Mouse (Mus musculus): Measurements from ENCODE around the gene Ankrd55. TPM values are rescaled to one million over a fixed set of nuclear protein-coding genes. Genes with fewer than 3 reads are reported as not detected.
A peak's percentile ranks its signal among the peaks of the same experiment; 100 is the strongest.

The Ankrd55 gene
- polyA plus RNA-seq, 1 experiment from 2014 or later, result 1.2 TPM

DNA sequence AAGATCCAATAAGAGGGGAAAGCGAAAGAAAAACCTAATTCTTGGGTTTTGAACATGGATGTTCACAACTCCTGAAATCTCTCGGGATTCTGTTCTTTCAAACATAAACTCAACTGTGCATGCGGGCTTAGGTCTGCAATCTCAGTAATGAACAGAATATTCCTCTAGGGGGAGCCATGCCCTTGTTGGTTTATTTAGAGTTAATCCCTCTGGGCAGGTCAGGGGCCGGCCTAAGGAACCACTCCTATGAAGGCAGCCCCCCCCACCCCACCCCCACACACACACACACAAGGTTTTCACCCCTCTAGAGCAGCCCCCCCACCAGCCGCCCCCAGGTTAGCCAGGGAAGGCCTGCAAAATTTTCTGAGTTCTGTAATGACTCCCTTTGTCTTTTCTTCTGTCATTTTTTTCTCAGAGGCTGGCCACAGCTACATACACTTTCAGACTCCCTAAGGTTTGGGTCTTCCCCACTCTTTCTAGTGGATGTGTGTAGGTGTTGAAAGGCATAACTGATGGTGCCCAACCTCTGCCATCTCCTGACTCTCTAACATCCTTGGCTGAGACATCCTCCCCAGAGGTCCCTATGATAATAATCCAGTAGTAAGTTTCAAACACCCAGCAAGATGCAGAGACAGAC is 16.2 kb upstream of the Ankrd55 start:
- 15% methylated on average over 5 of the region's 5 CpGs for WGBS

GRCm38 (mm10) chr13:112274636-112275035 is 13.6 kb upstream of the Ankrd55 start:
- Histone ChIP-seq H3K36me3 (no peaks in the 10 kb centered on the region), H3K9me3 (replicated peaks) (no peaks in the 10 kb centered on the region), H3K27ac (replicated peaks) (no peak overlapping the region), H3K4me1 (peaks cover 5% of the 10 kb centered on the region; the same call in 1 of the 2 replicates), H3K4me3 (no peak overlapping the region), H3K27me3 (ENCODE audit: low read depth, poor library complexity, severe bottlenecking) (no peaks in the 10 kb centered on the region)
- WGBS, result 83% methylated on average over 3 of the region's 3 CpGs
- DNase-seq (ENCODE audit: low spot score), result no peak

More for the DNA sequence above, 16.2 kb upstream of the Ankrd55 start:
- Histone ChIP-seq H3K27me3 (ENCODE audit: low read depth, poor library complexity, severe bottlenecking) (no peaks in the 10 kb centered on the region), H3K27ac (replicated peaks) (no peak overlapping the region), H3K9me3 (replicated peaks) (no peaks in the 10 kb centered on the region), H3K4me3 (no peak overlapping the region), H3K4me1 (no peaks in the 10 kb centered on the region), H3K36me3 (no peaks in the 10 kb centered on the region)
- DNase-seq (ENCODE audit: low spot score), result peak; percentile 39

- Histone ChIP-seq H3K9me3 (replicated peaks) (no peaks in the 10 kb centered on the region), H3K4me1 (peaks cover 5% of the 10 kb centered on the region; the same call in 1 of the 2 replicates), H3K4me3 (no peak overlapping the region), H3K36me3 (no peaks in the 10 kb centered on the region), H3K27ac (replicated peaks) (no peak overlapping the region), H3K27me3 (ENCODE audit: low read depth, poor library complexity, severe bottlenecking) (no peaks in the 10 kb centered on the region)
- no peak for DNase-seq (ENCODE audit: low spot score)
- 89% methylated on average over 8 of the region's 8 CpGs for WGBS
These were observed 12.3 kb upstream of the Ankrd55 start for GRCm38 (mm10) chr13:112275951-112276350.

- no peak for DNase-seq (ENCODE audit: low spot score)
- H3K27ac ChIP-seq (replicated peaks), result no peak overlapping the region
- no peak overlapping the region for H3K4me3 ChIP-seq
- H3K9me3 ChIP-seq (replicated peaks), result no peaks in the 10 kb centered on the region
- H3K27me3 ChIP-seq (ENCODE audit: low read depth, poor library complexity, severe bottlenecking), result no peaks in the 10 kb centered on the region
- no peaks in the 10 kb centered on the region for H3K36me3 ChIP-seq
- 81% methylated on average over 5 of the region's 5 CpGs for WGBS
- H3K4me1 ChIP-seq, result peaks cover 5% of the 10 kb centered on the region; the same call in 1 of the 2 replicates
These were observed 10.7 kb upstream of the Ankrd55 start for GRCm38 (mm10) chr13:112277544-112277943.

DNA sequence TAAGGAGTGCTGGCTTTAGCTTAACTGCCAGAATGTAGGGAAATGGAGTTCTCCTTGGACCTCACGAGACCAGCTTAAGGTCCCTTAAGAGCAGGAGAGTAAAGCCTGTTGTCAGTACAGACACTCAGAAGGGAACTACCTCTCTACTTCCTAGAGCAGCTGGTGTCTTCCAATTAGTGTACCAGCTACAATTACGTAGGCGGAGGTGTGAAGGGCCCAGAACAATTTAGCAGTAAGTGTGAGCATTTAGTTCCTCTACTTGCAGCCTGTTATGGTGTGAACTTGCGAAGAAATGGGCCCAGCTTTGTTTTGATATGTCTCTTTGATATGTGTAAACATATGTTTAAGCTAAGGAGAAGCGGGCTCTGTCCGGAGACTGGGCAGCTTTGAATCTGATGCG is 10.0 kb upstream of the Ankrd55 start:
- 89% methylated on average over 7 of the region's 7 CpGs for WGBS

GRCm38 (mm10) chr13:112287135-112287534 is 1.1 kb upstream of the Ankrd55 start:
- no peak for DNase-seq (ENCODE audit: low spot score)
- no peaks in the 10 kb centered on the region for H3K36me3 ChIP-seq
- no peak overlapping the region for H3K27ac ChIP-seq (replicated peaks)
- H3K27me3 ChIP-seq (ENCODE audit: low read depth, poor library complexity, severe bottlenecking), result no peaks in the 10 kb centered on the region
- peaks cover 13% of the 10 kb centered on the region for H3K4me1 ChIP-seq
- H3K9me3 ChIP-seq (replicated peaks), result no peaks in the 10 kb centered on the region
- 75% methylated on average over 1 of the region's 1 CpGs for WGBS
- no peak overlapping the region for H3K4me3 ChIP-seq

More for the DNA sequence above, 10.0 kb upstream of the Ankrd55 start:
- H3K27ac ChIP-seq (replicated peaks), result no peak overlapping the region
- DNase-seq (ENCODE audit: low spot score), result no peak
- no peaks in the 10 kb centered on the region for H3K36me3 ChIP-seq
- no peaks in the 10 kb centered on the region for H3K27me3 ChIP-seq (ENCODE audit: low read depth, poor library complexity, severe bottlenecking)
- peaks cover 5% of the 10 kb centered on the region; the same call in 1 of the 2 replicates for H3K4me1 ChIP-seq
- no peaks in the 10 kb centered on the region for H3K9me3 ChIP-seq (replicated peaks)
- H3K4me3 ChIP-seq, result no peak overlapping the region

GRCm38 (mm10) chr13:112287571-112288224 is 553 bp upstream of the Ankrd55 start:
- Histone ChIP-seq H3K4me1 (peaks cover 13% of the 10 kb centered on the region), H3K36me3 (no peaks in the 10 kb centered on the region), H3K27ac (replicated peaks) (peak overlapping the region; percentile 46)

DNA sequence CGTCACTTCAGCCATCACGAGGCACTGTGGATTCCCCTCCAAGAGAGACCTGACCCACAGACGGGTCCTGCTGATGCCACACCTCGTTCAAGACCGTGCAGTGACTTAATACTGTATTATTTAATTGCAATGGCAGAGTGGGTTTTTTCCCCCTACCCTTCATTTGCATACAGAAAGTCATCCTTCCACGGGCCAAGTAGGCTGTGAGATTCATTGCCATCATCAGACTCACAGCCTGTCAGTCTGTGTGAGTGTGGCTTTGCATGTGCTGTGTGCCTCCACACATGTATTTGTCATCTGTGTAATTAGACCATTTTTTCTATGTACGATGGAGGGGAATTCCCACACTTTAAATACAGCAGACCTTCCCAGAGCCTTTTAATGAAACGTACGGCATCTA is 1.1 kb downstream of the Ankrd55 start:
- Histone ChIP-seq H3K4me1 (peaks cover 13% of the 10 kb centered on the region), H3K27me3 (ENCODE audit: low read depth, poor library complexity, severe bottlenecking) (no peaks in the 10 kb centered on the region), H3K4me3 (no peak overlapping the region), H3K36me3 (no peaks in the 10 kb centered on the region), H3K9me3 (replicated peaks) (no peaks in the 10 kb centered on the region), H3K27ac (replicated peaks) (no peak overlapping the region)
- DNase-seq (ENCODE audit: low spot score), result no peak
- 84% methylated on average over 9 of the region's 9 CpGs for WGBS

More at GRCm38 (mm10) chr13:112287571-112288224, 553 bp upstream of the Ankrd55 start:
- H3K27me3 ChIP-seq (ENCODE audit: low read depth, poor library complexity, severe bottlenecking), result no peaks in the 10 kb centered on the region
- 73% methylated on average over 6 of the region's 6 CpGs for WGBS
- no peaks in the 10 kb centered on the region for H3K9me3 ChIP-seq (replicated peaks)
- DNase-seq (ENCODE audit: low spot score), result no peak
- peak overlapping the region; percentile 35 for H3K4me3 ChIP-seq

GRCm38 (mm10) chr13:112289981-112290380 is 1.7 kb downstream of the Ankrd55 start:
- no peaks in the 10 kb centered on the region for H3K27me3 ChIP-seq (ENCODE audit: low read depth, poor library complexity, severe bottlenecking)
- H3K27ac ChIP-seq (replicated peaks), result no peak overlapping the region
- H3K4me1 ChIP-seq, result peaks cover 13% of the 10 kb centered on the region
- no peaks in the 10 kb centered on the region for H3K36me3 ChIP-seq
- no peaks in the 10 kb centered on the region for H3K9me3 ChIP-seq (replicated peaks)
- H3K4me3 ChIP-seq, result no peak overlapping the region
- no peak for DNase-seq (ENCODE audit: low spot score)
- 75% methylated on average over 4 of the region's 4 CpGs for WGBS

GRCm38 (mm10) chr13:112292489-112292888 is 4.2 kb downstream of the Ankrd55 start:
- peaks cover 13% of the 10 kb centered on the region for H3K4me1 ChIP-seq
- no peak overlapping the region for H3K27ac ChIP-seq (replicated peaks)
- H3K27me3 ChIP-seq (ENCODE audit: low read depth, poor library complexity, severe bottlenecking), result no peaks in the 10 kb centered on the region
- DNase-seq (ENCODE audit: low spot score), result no peak
- 76% methylated on average over 4 of the region's 4 CpGs for WGBS
- no peaks in the 10 kb centered on the region for H3K9me3 ChIP-seq (replicated peaks)
- H3K36me3 ChIP-seq, result no peaks in the 10 kb centered on the region
- no peak overlapping the region for H3K4me3 ChIP-seq

DNA sequence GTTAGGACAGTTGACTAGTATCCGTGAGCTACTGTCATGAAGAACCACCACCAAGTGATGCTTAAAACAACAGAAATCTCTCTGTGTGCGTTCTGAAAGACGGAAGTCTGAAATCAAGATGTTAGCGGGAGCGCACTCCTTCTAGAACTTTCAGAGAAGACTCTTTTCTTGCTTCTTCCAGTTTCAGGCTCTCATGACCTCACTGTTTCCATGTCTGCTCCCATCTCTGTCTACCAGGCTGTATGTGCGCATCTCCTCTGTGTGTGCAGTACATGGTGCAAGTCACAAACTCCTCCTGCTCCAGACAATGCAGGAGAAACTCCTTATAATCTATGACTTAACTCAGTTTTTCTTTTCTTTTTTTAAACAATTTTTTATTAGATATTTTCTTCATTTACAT is 4.8 kb downstream of the Ankrd55 start:
- no peaks in the 10 kb centered on the region for H3K27me3 ChIP-seq (ENCODE audit: low read depth, poor library complexity, severe bottlenecking)
- H3K4me3 ChIP-seq, result no peak overlapping the region
- no peaks in the 10 kb centered on the region for H3K36me3 ChIP-seq
- WGBS, result 97% methylated on average over 6 of the region's 6 CpGs
- no peak for DNase-seq (ENCODE audit: low spot score)
- H3K4me1 ChIP-seq, result peaks cover 7% of the 10 kb centered on the region
- no peaks in the 10 kb centered on the region for H3K9me3 ChIP-seq (replicated peaks)
- H3K27ac ChIP-seq (replicated peaks), result no peak overlapping the region

GRCm38 (mm10) chr13:112294446-112294845 is 6.2 kb downstream of the Ankrd55 start:
- Histone ChIP-seq H3K9me3 (replicated peaks) (no peaks in the 10 kb centered on the region), H3K4me3 (no peak overlapping the region), H3K4me1 (no peaks in the 10 kb centered on the region), H3K27ac (replicated peaks) (no peak overlapping the region), H3K36me3 (no peaks in the 10 kb centered on the region), H3K27me3 (ENCODE audit: low read depth, poor library complexity, severe bottlenecking) (no peaks in the 10 kb centered on the region)
- no peak for DNase-seq (ENCODE audit: low spot score)
- 93% methylated on average over 6 of the region's 6 CpGs for WGBS

DNA sequence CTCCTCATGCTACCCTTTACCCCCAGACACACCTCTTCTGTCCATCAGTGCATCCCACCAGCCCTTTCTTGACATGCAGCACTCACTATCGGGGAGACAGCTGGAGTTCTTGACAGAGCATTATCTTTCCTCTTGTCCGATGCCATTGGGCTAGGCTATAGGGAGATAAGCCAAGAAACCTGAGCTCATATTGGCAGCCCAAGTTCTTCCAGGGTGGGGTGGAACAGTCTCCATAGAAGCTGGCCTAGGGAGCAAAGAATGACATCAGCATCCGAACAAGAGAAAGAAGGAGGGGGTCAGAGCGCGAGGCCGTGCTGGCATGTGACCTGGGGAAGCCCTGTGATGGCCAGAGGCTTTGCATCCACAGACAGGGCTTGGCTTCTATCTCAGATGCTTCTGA is 9.5 kb downstream of the Ankrd55 start:
- Histone ChIP-seq H3K4me1 (no peaks in the 10 kb centered on the region), H3K36me3 (no peaks in the 10 kb centered on the region), H3K27me3 (ENCODE audit: low read depth, poor library complexity, severe bottlenecking) (no peaks in the 10 kb centered on the region), H3K27ac (replicated peaks) (no peak overlapping the region), H3K9me3 (replicated peaks) (no peaks in the 10 kb centered on the region), H3K4me3 (no peak overlapping the region)
- 94% methylated on average over 6 of the region's 6 CpGs for whole genome bisulfite sequencing
- DNase-seq (ENCODE audit: low spot score), result no peak

Data from midbrain, embryonic 10.5 days (tissue).